Comparison of ENCODE assay signal across 8 mouse cellular contexts in the genomic region with DNA sequence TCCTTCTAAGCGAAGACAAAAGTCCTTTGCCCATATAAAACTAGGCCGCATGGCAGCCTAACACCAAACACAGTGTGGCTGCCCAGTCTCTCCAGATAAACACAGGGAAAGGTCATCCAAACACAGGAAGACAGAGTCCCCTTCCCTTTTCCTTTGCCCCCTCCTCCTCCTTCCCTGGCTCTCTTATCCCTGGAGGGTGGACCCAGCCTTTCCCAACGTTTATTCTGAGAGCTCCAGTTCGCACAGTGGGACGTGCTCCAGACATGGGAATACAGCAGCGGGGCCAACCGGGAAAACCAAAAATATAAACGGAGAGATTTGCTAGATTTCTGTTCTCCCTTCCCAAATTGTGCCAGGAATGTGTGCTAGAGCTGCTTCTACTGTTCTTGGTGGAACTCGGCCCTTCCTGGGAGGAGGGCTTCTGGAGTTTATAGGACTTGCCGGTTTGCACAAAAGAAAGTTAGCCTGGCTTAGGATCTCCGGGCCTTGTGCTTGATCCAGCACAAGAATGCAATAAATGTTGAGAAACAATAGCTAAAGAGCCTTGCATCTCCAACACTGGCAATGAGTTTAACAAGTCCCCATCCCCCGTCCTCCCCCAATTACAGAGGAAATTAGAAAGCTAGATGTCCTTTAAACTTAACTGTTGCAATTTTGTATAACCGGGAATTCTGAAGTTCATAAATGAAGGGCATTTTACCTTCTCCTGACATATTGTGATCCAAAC. TPM values are rescaled to one million over a fixed set of nuclear protein-coding genes. Genes with fewer than 3 reads are reported as not detected.
DNase-seq lines count a peak whose midpoint lies in the region; ATAC-seq lines count a peak whose summit lies in the region.

No protein-coding gene starts in this region.

- whole genome bisulfite sequencing in limb, embryonic 15.5 days = 48% methylated on average over 13 of the region's 13 CpGs

- H3K4me2 ChIP-seq in limb, embryonic 15.5 days = no peak overlapping the region

- DNase-seq in adrenal gland, adult (ENCODE audit: inconsistent age in 2 of 2, low spot score in 1 of 2) = peak; percentile 35 to 76
- no peak for DNase-seq in adrenal gland, postnatal 4 days (ENCODE audit: low spot score in 2 of 2)
- DNase-seq in heart, postnatal 25 days (ENCODE audit: low spot score) = peak; percentile 65
- peak; percentile 53 for DNase-seq in yolk sac, embryonic 10.5 days (ENCODE audit: low spot score)
- DNase-seq in retina, embryonic 14.5 days (ENCODE audit: low spot score) = no peak
- no peak for DNase-seq in frontal cortex, adult 2 months (ENCODE audit: extremely low spot score in 1 of 2, low spot score in 1 of 2)

- intact Hi-C loops in heart, postnatal 25 days (cut with DNase I) = loop anchor here (1.0 kb wide), 2 partner anchors 23 to 206 kb away; no protein-coding TSS in a partner anchor

- H3K9ac ChIP-seq in limb, embryonic 15.5 days = no peak overlapping the region

- peak overlapping the region; percentile 98 for H3K27ac ChIP-seq in brown adipose tissue, adult 24 weeks (replicated peaks; ENCODE audit: low read depth, low read length)
- H3K27ac ChIP-seq in limb, embryonic 15.5 days = peak overlapping the region; percentile 60

- peak overlapping the region; percentile 27 for H3K4me3 ChIP-seq in brown adipose tissue, adult 24 weeks (ENCODE audit: insufficient read depth, low read depth, low read length)
- H3K4me3 ChIP-seq in limb, embryonic 15.5 days = no peak overlapping the region

- H3K4me1 ChIP-seq in brown adipose tissue, adult 24 weeks (ENCODE audit: control insufficient read depth, insufficient read depth, insufficient read length, low read length) = peaks cover 35% of the 10 kb centered on the region
- H3K4me1 ChIP-seq in limb, embryonic 15.5 days = no peaks in the 10 kb centered on the region

- no peaks in the 10 kb centered on the region for H3K9me3 ChIP-seq in limb, embryonic 15.5 days

- H3K36me3 ChIP-seq in limb, embryonic 15.5 days = no peaks in the 10 kb centered on the region

- ATAC-seq in limb, embryonic 15.5 days (ENCODE audit: insufficient number of reproducible peaks, low FRiP score, low TSS enrichment, low read depth) = no peak

- no peaks in the 10 kb centered on the region for H3K27me3 ChIP-seq in limb, embryonic 15.5 days

RNA-seq across cellular contexts. Expression of a gene that starts 37.7 kb away (rescaled TPM):
- 10 to 100 TPM; 82.8 to 88.0 TPM for total RNA-seq in adrenal gland, postnatal 4 days (2021)
- 73.7 and 81.7 TPM in 2 replicates for polyA plus RNA-seq in brown adipose tissue, adult 24 weeks (2012; ENCODE audit: insufficient read depth, insufficient read length, missing spikeins)
- total RNA-seq in heart, postnatal 25 days (2021) = 10 to 100 TPM; 50.0 to 53.1 TPM
- polyA plus RNA-seq in limb, embryonic 15.5 days (2015; fragmentation: Nextera tagmentation; extraction: Ambion mirVana) = 40.8 and 46.8 TPM in 2 replicates
- polyA plus RNA-seq in frontal cortex, adult 2 months (2012; rRNA removed) = 16.7 and 20.3 TPM in 2 replicates

Comparison
In these comparisons a context has a peak if more than half of its experiments do, and no peak if none do; other contexts are left out.
1. DNase-seq: peak in adrenal gland, adult (2 of 2), heart, postnatal 25 days (single experiment) and yolk sac, embryonic 10.5 days (single experiment); none in adrenal gland, postnatal 4 days (0 of 2), retina, embryonic 14.5 days (single experiment) and frontal cortex, adult 2 months (0 of 2).